17 mouse cellular contexts compared by ENCODE assay signal in genomic region chr6:134256369-134256768, GRCm38 (mm10).
A peak's percentile ranks its signal among the peaks of the same experiment; 100 is the strongest.
DNase-seq lines count a peak whose midpoint lies in the region; ATAC-seq and TF ChIP-seq lines count a peak whose summit lies in the region.
"Had no signal": no experiment of that assay in that cellular context is flagged by ENCODE, and none has a peak within 500 bp of the region (broad histone marks: within the 10 kb centered on the region; RNA-seq: fewer than 3 reads in every experiment).

No protein-coding gene starts in this region.

- H3K4me2 ChIP-seq in heart, embryonic 15.5 days = no peak overlapping the region
- no peak overlapping the region for H3K4me2 ChIP-seq in lung, embryonic 16.5 days (ENCODE audit: low read depth, low read length)
- no peak overlapping the region for H3K4me2 ChIP-seq in intestine, postnatal 0 days (replicated peaks; ENCODE audit: low read depth)
- H3K4me2 ChIP-seq: kidney, embryonic 15.5 days; liver, embryonic 13.5 days; midbrain, embryonic 15.5 days had no signal

- H3K4me1 ChIP-seq in heart, embryonic 15.5 days (replicated peaks) = peaks cover 19% of the 10 kb centered on the region
- peaks cover 10% of the 10 kb centered on the region for H3K4me1 ChIP-seq in lung, embryonic 16.5 days (replicated peaks; ENCODE audit: control insufficient read depth, insufficient read depth, low read length)
- no peaks in the 10 kb centered on the region; the same call in 1 of the 2 replicates for H3K4me1 ChIP-seq in intestine, postnatal 0 days (replicated peaks; ENCODE audit: control insufficient read depth, insufficient read depth, low read length)
- H3K4me1 ChIP-seq: hindbrain, embryonic 10.5 days; midbrain, embryonic 15.5 days had no signal

- no peak overlapping the region for H3K4me3 ChIP-seq in heart, embryonic 15.5 days
- no peak overlapping the region for H3K4me3 ChIP-seq in lung, embryonic 16.5 days (ENCODE audit: low read length)
- H3K4me3 ChIP-seq in intestine, postnatal 0 days (ENCODE audit: low read depth, low read length) = no peak overlapping the region
- H3K4me3 ChIP-seq: hindbrain, embryonic 10.5 days; kidney, embryonic 15.5 days; liver, embryonic 13.5 days; midbrain, embryonic 15.5 days had no signal

- peak overlapping the region; percentile 48 for H3K27ac ChIP-seq in heart, embryonic 15.5 days
- 0 out of 2 replicates have a peak overlapping the region, but pooled peaks have one; percentile 33 for H3K27ac ChIP-seq in lung, embryonic 16.5 days (ENCODE audit: low read length)
- no peak overlapping the region for H3K27ac ChIP-seq in intestine, postnatal 0 days (ENCODE audit: low read depth, low read length)
- H3K27ac ChIP-seq: hindbrain, embryonic 10.5 days; kidney, embryonic 15.5 days; liver, embryonic 13.5 days; midbrain, embryonic 15.5 days had no signal

- H3K9ac ChIP-seq in heart, embryonic 15.5 days = no peak overlapping the region
- H3K9ac ChIP-seq in lung, embryonic 16.5 days (ENCODE audit: low read length) = no peak overlapping the region
- no peak overlapping the region for H3K9ac ChIP-seq in intestine, postnatal 0 days (ENCODE audit: low read depth, low read length)
- H3K9ac ChIP-seq: kidney, embryonic 15.5 days; liver, embryonic 13.5 days; midbrain, embryonic 15.5 days had no signal

- TF ChIP-seq CTCF in intestine, postnatal 0 days (IDR thresholded peaks at IDR 0.05; ENCODE audit: low read depth) = no peak

- peaks cover 7% of the 10 kb centered on the region; the same call in 1 of the 2 replicates for H3K36me3 ChIP-seq in heart, embryonic 15.5 days
- H3K36me3 ChIP-seq in lung, embryonic 16.5 days (ENCODE audit: control insufficient read depth, insufficient read depth, low read length) = peaks cover 6% of the 10 kb centered on the region; the same call in 1 of the 2 replicates
- H3K36me3 ChIP-seq in intestine, postnatal 0 days (ENCODE audit: control insufficient read depth, insufficient read depth) = peaks cover 9% of the 10 kb centered on the region
- H3K36me3 ChIP-seq: midbrain, embryonic 15.5 days had no signal

- ATAC-seq in heart, embryonic 15.5 days (replicated peaks; ENCODE audit: insufficient number of reproducible peaks, insufficient read depth, low FRiP score, low read depth) = no peak
- ATAC-seq in lung, embryonic 16.5 days (ENCODE audit: low read depth) = peak; percentile 37; the same call in 1 of the 2 replicates
- ATAC-seq in intestine, postnatal 0 days = 0 out of 2 replicates have a peak, but pooled peaks have one; percentile 25
- ATAC-seq: inflammation-experienced regulatory T-cells, adult 6 months; midbrain, embryonic 15.5 days had no signal

- no peaks in the 10 kb centered on the region for H3K27me3 ChIP-seq in heart, embryonic 15.5 days
- no peaks in the 10 kb centered on the region for H3K27me3 ChIP-seq in lung, embryonic 16.5 days (ENCODE audit: control insufficient read depth, insufficient read depth, low read depth, low read length)
- no peaks in the 10 kb centered on the region for H3K27me3 ChIP-seq in intestine, postnatal 0 days (replicated peaks; ENCODE audit: control insufficient read depth, insufficient read depth, low read length)
- H3K27me3 ChIP-seq: kidney, embryonic 15.5 days; liver, embryonic 13.5 days; midbrain, embryonic 15.5 days had no signal

- WGBS in heart, embryonic 15.5 days = 38% methylated on average over 3 of the region's 3 CpGs
- 52% methylated on average over 3 of the region's 3 CpGs for WGBS in lung, embryonic 16.5 days
- WGBS in intestine, postnatal 0 days = 48% methylated on average over 3 of the region's 3 CpGs

- intact Hi-C loops in heart, postnatal 10 days (cut with DNase I) = no loop called here
- intact Hi-C loops in left cerebral cortex, postnatal 4 days (cut with DNase I) = no loop called here

- no peak for DNase-seq in heart, postnatal 10 days
- no peak for DNase-seq in lung, adult 18-20 months
- no peak for DNase-seq in kidney, postnatal 10 days
- DNase-seq in left cerebral cortex, postnatal 4 days = no peak
- DNase-seq: adrenal gland, adult 2 months; cerebellum, postnatal 10 days; gastrocnemius, postnatal 14 days; liver, embryonic 13.5 days; right cerebral cortex, adult 18-20 months; thymus, adult 2 months had no signal

- no peaks in the 10 kb centered on the region for H3K9me3 ChIP-seq in heart, embryonic 15.5 days (replicated peaks)
- H3K9me3 ChIP-seq in lung, embryonic 16.5 days (ENCODE audit: control insufficient read depth, low read length) = no peaks in the 10 kb centered on the region
- H3K9me3 ChIP-seq in intestine, postnatal 0 days (ENCODE audit: control insufficient read depth) = no peaks in the 10 kb centered on the region
- H3K9me3 ChIP-seq: kidney, embryonic 15.5 days; midbrain, embryonic 15.5 days had no signal
